11 mouse cellular contexts compared by ENCODE assay signal in the genomic region with DNA sequence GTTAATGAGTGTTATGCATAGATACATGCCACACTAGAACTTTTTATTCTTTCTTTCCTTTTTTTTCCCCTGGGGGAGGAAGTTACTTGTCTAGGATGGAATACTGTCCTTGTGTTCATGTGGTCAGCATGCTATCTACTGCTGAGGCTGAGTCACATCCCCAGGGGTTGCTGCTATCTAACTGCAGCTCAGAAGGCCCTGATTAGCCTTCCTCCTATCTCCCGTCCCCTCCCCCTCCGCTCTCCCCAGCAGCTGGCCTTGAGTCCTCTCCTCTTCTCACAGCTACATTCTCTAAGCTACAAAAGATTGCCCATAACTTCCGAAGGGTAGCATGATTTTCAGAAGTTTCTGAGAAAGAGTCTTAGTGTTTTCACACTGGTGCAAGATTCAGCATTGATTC.
DNase-seq lines count a peak whose midpoint lies in the region; ATAC-seq and TF ChIP-seq lines count a peak whose summit lies in the region.
"Had no signal": no experiment of that assay in that cellular context is flagged by ENCODE, and none has a peak within 500 bp of the region (broad histone marks: within the 10 kb centered on the region; RNA-seq: fewer than 3 reads in every experiment).

No protein-coding gene starts in this region.

- H3K4me2 ChIP-seq in heart, embryonic 14.5 days (ENCODE audit: low read length), result no peak overlapping the region
- no peak overlapping the region for H3K4me2 ChIP-seq in liver, postnatal 0 days (ENCODE audit: low read depth, low read length)
- H3K4me2 ChIP-seq: neural tube, embryonic 12.5 days had no signal

- no peak overlapping the region for H3K4me3 ChIP-seq in heart, embryonic 14.5 days (ENCODE audit: control insufficient read depth in 1 of 2, insufficient read depth in 1 of 2, low read depth in 1 of 2, low read length in 2 of 2)
- H3K4me3 ChIP-seq in liver, postnatal 0 days (ENCODE audit: low read depth, low read length), result no peak overlapping the region
- H3K4me3 ChIP-seq in hindbrain, embryonic 10.5 days, result no peak overlapping the region
- H3K4me3 ChIP-seq: neural tube, embryonic 12.5 days had no signal

- peak; percentile 84 for ATAC-seq in heart, embryonic 14.5 days (ENCODE audit: insufficient number of reproducible peaks, insufficient read depth, low FRiP score, low read depth)
- ATAC-seq in liver, postnatal 0 days, result no peak

- WGBS in heart, embryonic 14.5 days, result 3% methylated on average over 3 of the region's 3 CpGs
- WGBS in liver, postnatal 0 days (ENCODE audit: insufficient replicate concordance), result 42% methylated on average over 3 of the region's 3 CpGs
- WGBS in hindbrain, embryonic 10.5 days, result 45% methylated on average over 3 of the region's 3 CpGs

- peak; percentile 12 for DNase-seq in kidney, postnatal 14 days
- no peak for DNase-seq in kidney, adult 18-20 months
- peak; percentile 65 for DNase-seq in adrenal gland, postnatal 10 days
- no peak for DNase-seq in liver, postnatal 0 days
- no peak for DNase-seq in natural killer cell, adult 2 months (ENCODE audit: low spot score in 2 of 2)
- DNase-seq in layer of hippocampus, adult 8-10 months (ENCODE audit: low spot score in 2 of 2), result no peak
- no peak for DNase-seq in hindbrain, embryonic 10.5 days (ENCODE audit: low spot score)
- DNase-seq: lung, postnatal 36 days had no signal

- no peak for TF ChIP-seq CTCF in liver, postnatal 0 days (IDR thresholded peaks at IDR 0.05; ENCODE audit: low read depth)

- no peaks in the 10 kb centered on the region for H3K9me3 ChIP-seq in heart, embryonic 14.5 days (ENCODE audit: control insufficient read depth, low read length)
- no peaks in the 10 kb centered on the region for H3K9me3 ChIP-seq in liver, postnatal 0 days (ENCODE audit: low read length)
- H3K9me3 ChIP-seq in hindbrain, embryonic 10.5 days, result no peaks in the 10 kb centered on the region
- H3K9me3 ChIP-seq: neural tube, embryonic 12.5 days had no signal

- no peaks in the 10 kb centered on the region for H3K27me3 ChIP-seq in heart, embryonic 14.5 days (ENCODE audit: control insufficient read depth, insufficient read depth, low read length)
- no peaks in the 10 kb centered on the region for H3K27me3 ChIP-seq in liver, postnatal 0 days (ENCODE audit: insufficient read depth, low read length)
- H3K27me3 ChIP-seq in hindbrain, embryonic 10.5 days (ENCODE audit: insufficient read depth, poor library complexity, severe bottlenecking), result no peaks in the 10 kb centered on the region
- H3K27me3 ChIP-seq: CH12.LX; neural tube, embryonic 12.5 days had no signal

- no peak overlapping the region for H3K9ac ChIP-seq in heart, embryonic 14.5 days (ENCODE audit: low read length)
- no peak overlapping the region for H3K9ac ChIP-seq in liver, postnatal 0 days (replicated peaks)
- H3K9ac ChIP-seq: neural tube, embryonic 12.5 days had no signal

- peaks cover 5 to 33% of the 10 kb centered on the region in 2 experiments for H3K4me1 ChIP-seq in heart, embryonic 14.5 days (ENCODE audit: control insufficient read depth in 2 of 2, insufficient read depth in 2 of 2, low read length in 2 of 2)
- peaks cover 5% of the 10 kb centered on the region for H3K4me1 ChIP-seq in liver, postnatal 0 days (ENCODE audit: insufficient read depth)
- H3K4me1 ChIP-seq in hindbrain, embryonic 10.5 days (replicated peaks), result 0 out of 2 replicates have a peak, but pooled peaks cover 3% of the 10 kb centered on the region
- H3K4me1 ChIP-seq: neural tube, embryonic 12.5 days had no signal

- peak; percentile 33; the same call in 1 of the 2 replicates for TF ChIP-seq EP300 in liver, postnatal 0 days (IDR thresholded peaks at IDR 0.05; ENCODE audit: low read depth)

- H3K27ac ChIP-seq in heart, embryonic 14.5 days (replicated peaks in 1 of 2; ENCODE audit: control insufficient read depth in 1 of 2, insufficient read depth in 1 of 2, low read depth in 2 of 2, low read length in 2 of 2), result peak overlapping the region; percentile 58 to 69
- H3K27ac ChIP-seq in liver, postnatal 0 days (ENCODE audit: low read depth), result no peak overlapping the region
- H3K27ac ChIP-seq in hindbrain, embryonic 10.5 days, result no peak overlapping the region
- H3K27ac ChIP-seq: neural tube, embryonic 12.5 days had no signal

- H3K36me3 ChIP-seq in heart, embryonic 14.5 days (ENCODE audit: control insufficient read depth, insufficient read depth, low read length), result no peaks in the 10 kb centered on the region
- H3K36me3 ChIP-seq in liver, postnatal 0 days (replicated peaks; ENCODE audit: insufficient read depth, low read length), result no peaks in the 10 kb centered on the region
- no peaks in the 10 kb centered on the region for H3K36me3 ChIP-seq in hindbrain, embryonic 10.5 days
- H3K36me3 ChIP-seq: neural tube, embryonic 12.5 days had no signal

Comparison
In these comparisons a context has a peak if more than half of its experiments do, and no peak if none do; other contexts are left out.
1. DNase-seq: peak in kidney, postnatal 14 days (single experiment) and adrenal gland, postnatal 10 days (single experiment); none in kidney, adult 18-20 months (single experiment), liver, postnatal 0 days (single experiment), natural killer cell, adult 2 months (0 of 2), layer of hippocampus, adult 8-10 months (0 of 2) and hindbrain, embryonic 10.5 days (single experiment).
2. H3K27ac ChIP-seq: peak in heart, embryonic 14.5 days (2 of 2); none in liver, postnatal 0 days (single experiment) and hindbrain, embryonic 10.5 days (single experiment).